Mouse (Mus musculus): ENCODE measurements around the gene Rpgrip1l.

The Rpgrip1l gene

DNA sequence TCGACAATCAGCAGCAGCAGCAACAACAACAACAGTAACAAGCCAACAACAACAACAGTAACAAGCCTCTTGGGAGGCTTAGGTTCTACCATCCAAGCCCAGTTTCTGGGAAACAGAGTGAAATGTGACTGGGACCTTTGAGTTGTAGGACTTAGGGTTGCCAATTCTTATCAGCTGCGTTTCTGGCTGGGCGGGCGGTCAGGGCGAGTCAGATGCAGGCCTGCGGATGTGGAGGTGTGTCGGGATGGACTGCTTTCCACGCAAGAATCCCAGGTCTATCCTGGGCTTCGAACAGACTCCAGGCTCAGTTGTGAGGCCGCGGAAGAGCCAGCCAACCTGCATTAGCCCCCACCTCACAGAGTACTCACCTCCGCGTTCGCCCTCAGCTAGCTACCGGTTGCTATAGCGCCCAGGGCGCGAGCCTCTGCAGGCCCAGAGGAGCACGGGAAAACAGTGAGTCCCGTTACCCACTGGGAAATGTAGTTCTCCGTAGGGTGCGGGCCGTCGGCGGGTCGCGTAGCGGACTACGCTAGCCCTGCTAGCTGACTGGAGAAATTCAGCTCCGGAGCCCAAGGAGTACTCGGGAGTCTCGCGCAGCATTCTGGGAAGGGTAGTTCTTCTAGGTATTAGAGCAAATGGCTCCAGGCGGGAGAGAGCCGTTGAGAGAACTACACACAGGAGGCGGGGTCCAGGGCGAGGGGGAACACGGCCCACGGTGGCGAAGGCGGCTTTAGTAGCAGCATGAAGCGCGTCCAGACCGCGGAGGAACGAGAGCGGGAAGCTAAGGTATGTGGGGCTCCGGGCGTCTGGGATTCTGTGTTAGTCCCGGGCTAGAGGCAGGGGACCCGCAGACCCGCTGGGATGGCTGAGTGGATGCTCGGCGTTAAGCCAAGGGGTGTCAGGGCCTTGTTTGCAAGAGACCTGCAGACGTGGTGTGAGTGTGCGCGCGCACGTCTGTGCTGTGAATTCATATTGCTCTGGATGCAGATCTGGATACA, at the start of gene Rpgrip1l, which contains the start of gene Fto:
Gene Rpgrip1l (minus strand): TSS at position 428 of the 998 bp plus-strand sequence.
Gene Fto (plus strand): TSS at position 691 of the 998 bp plus-strand sequence.
- DNase-seq = peak; percentile 96

DNA sequence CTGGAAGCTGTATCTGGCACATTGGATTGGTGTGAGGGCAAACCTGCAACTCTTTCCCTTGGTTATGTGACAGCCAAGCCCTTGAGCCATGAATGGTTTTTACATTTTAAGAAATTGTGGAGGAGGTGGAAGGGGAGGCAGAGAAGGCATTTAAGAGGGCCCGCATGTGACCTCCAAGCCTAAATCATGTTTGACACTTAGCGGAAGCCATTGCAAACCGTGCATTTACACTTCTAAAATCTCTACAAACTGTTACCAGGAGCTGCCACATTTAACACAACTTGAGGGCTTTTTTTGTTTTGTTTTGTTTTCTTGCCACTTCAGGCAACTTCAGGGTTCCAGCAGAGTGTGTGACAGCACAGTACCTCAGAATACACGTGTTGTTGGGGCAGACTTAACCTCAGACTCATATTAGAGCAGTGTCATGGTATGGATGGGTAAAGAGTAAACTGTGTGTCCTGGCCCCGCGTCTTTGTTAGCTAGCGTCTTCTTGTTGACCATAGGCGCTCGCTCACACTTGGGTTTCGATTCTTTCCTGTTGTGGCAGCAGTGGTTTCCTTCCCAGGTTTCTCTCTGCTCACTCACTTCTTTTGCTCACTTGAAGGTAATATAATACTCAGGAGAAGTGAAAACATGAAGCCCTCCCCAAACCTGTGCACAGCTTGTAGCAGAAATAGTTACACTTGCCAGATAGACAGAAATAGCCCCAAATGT, 47.7 kb upstream of the Rpgrip1l start:
- DNase-seq = no peak

DNA sequence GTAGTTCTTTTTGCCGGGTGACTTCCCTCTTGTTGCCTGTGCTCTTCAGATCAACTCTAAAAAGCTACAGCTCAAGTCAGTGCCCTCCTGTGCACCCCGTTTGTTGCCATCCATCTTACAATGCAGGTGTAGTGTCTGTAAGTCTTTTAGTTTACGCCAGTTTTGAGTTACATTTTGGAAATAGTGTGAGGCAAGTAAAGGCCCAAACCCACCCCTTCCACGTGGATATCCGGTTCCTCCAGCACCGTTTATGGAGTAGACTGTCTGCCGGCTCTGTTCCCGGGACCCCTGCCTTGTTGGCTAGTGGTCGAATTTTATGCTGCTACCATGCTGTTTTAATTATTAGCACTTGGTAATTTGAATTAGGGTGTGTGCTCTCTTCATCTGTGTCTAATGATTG, 46.4 kb upstream of the Rpgrip1l start:
- DNase-seq = no peak

DNA sequence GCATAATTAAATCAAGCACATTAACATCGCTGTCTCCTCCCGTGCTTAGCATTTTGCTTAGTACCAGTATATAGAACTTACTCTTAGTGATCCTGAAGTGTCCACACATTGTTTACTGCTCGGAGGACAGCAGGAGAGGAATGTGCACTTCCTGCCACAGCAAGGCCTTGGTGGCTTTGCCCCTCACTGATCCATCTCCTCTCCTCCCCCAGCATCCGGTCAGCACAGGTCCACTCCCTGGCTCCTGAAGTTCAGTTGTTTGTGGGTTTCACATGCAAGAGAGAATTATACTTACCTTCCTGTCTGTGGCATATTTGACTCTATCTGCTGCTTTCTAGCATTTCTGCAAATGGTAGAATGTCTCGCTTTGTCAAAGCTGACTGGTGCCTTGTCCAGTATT, 45.0 kb upstream of the Rpgrip1l start:
- DNase-seq = no peak

DNA sequence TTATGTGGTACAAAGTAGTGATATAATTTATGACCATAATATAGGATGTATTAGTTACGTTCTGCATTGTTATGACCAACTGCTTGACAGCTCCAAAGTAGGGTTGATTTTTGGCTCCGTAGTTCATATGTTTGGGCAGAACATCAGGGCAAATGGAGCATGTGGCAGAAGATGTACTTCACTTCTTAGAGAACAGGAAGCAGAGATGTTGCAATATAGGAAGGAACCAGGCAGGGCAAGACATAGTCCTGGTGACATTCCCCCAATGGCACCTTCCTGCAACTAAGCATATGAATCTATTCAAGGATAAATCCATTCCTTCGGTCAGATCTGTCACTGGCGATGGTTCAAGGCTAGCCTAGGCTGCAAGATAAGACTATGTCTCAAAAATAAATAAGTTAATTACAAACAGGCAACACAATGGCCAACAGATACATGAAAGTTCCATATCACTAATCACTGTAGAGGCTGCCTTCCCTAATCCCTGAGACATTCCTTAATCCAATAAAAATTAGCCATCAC, 44.5 kb upstream of the Rpgrip1l start:
- no peak for DNase-seq

DNA sequence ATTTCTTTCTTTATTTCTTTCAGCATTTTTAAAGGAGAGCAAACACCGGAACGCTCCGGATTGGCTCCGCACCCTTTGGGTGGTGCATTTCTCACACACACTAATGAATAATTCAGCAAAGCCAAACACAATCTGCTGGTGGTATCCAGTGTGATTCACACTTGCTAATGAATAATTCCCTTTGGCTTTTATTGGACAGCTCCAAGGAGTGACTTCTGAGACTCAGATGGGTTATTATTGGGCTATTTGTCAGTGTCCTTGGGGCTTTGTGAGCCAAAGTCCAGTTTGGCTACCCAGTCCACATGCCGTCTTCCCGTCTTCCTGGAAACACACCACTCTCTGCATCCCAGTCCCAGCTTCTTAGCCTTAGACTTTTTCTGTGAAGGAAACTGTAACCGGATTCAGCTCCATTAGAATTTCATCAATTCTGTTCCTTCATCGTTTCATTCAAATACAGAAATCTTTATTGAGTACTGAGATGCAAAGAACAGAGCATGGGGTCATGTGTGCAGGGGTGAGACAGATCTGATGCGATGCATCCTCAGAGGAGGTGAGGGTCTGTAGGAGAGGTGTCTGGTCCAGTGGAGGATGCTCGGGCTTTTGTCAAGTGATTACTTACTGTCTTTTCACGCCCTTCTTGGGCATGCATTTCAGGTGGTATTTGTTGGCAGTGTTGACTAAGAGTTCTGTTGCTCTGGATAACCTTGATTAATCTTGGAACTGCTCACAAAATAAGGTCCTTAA, 43.1 kb upstream of the Rpgrip1l start:
- no peak for DNase-seq

DNA sequence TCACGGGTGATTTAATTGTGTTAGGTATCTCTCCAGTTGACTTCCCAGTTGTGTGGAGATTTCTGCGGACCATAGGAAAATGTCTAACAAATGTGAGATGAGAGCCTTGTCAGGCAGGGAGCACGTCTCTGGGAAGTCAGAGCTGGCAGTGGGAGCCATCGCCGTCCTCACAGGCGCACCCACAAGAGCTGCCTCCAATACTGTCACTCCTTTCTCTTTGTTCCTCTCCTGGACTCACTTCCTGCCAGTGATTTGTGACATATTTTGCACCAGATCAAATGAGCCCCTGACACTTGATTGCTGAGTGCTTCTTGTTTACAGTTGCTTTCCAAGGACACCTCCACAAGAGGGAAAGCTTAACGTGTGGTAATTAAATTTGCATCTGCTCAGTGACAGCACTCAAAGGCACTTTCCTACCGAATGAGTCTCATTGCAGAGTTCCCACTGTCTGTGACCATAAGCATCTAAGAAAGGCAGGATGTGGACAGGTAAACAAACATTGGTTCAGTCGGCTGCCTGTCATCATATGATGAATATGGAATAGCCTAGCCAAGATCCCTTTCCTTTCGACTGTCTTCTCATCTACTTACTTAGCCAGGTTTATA, 42.3 kb upstream of the Rpgrip1l start:
- DNase-seq = no peak

DNA sequence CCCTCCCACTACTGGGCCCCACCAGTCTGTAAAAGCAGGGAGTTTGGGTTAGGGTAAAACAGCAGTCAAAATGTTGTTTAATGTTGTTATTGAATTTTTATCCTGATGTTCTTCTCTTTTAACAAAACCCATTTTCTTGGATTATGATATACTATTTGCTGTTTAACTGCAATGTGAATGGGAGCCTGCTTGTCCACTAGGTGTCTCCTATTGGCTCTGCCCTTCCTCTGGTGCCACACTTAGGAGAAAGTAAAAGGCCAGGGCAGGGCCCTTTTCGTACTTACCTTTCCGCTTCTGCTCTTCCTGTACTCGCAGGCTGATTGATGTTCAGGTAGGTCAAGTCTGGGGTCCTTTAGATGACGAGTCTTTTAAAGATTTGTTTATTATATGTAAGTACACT, 40.8 kb upstream of the Rpgrip1l start:
- no peak for DNase-seq

DNA sequence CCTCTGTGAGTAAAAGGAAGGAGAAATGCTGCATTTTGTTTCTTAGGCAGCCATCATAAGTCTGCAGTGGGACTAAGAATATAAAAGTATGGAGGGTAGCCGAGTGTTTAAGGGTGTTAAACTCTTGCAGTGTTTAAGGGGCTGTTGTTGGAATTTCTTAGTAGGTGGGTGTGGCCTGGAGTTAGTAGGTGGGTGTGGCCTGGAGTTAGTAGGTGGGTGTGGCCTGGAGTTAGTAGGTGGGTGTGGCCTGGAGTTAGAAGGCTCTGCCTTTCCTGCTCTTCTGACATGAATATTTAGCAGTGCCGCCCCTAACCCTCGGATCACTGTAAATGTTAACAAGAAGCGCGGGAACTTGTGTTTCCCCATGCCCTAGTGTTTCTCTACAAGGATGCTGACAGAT, 40.0 kb upstream of the Rpgrip1l start:
- no peak for DNase-seq

DNA sequence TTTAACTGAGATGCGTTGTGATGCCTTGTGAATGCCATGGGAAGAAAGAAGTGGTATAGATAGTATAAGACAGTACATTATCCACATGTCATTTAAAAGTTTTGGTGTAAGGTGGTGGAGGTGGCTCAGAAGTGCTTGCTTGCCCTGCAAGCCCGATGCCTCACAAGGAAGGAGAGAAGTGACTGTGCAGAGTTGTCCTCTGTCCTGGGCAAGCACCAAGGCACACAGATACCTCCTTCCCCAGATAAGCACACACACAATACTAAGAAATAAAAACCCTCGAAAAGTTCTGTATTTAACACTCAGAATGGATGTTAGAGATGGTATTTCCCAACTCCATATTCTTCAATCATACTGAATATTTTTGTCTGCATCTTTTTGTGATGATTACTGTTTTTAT, 39.5 kb upstream of the Rpgrip1l start:
- DNase-seq = no peak

DNA sequence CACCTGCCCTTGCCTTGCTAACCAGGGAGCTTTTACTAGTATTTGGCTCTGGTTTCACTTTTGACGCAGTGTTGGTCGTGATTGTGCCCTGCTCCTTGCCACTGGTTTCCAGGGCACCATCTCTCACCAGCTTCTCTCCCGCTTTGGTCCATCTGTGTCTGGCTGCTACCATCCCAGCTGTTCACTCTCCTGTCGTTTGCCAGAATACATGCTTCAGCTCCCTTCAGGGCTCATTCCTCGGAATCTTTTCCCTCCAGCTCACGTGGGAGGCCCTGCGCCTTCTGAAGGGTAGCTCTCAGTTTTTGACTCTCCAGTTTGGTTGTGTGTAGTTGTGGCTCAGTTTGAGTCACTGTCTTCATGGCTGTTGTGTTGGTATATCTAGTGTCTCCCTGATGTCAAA, 37.6 kb upstream of the Rpgrip1l start:
- no peak for DNase-seq

DNA sequence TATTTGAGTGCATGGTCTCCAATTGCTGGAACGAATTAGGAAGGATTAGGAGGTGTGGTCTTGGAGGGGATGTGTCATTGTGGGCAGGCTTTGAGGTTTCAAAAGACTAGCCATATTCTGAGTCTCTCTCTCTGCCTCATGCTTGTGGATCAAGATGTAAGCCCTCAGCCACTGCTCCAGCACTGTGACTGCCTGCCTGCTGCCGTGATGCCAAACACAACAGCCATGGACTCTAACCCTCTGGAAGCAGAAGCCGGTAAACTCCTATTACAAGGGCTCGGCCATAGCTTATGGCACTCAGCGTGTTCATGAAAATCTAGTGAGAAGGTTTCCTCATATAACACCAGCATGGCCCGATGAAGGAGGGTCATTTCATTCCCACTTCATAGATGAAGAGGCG, 36.8 kb upstream of the Rpgrip1l start:
- DNase-seq = no peak

DNA sequence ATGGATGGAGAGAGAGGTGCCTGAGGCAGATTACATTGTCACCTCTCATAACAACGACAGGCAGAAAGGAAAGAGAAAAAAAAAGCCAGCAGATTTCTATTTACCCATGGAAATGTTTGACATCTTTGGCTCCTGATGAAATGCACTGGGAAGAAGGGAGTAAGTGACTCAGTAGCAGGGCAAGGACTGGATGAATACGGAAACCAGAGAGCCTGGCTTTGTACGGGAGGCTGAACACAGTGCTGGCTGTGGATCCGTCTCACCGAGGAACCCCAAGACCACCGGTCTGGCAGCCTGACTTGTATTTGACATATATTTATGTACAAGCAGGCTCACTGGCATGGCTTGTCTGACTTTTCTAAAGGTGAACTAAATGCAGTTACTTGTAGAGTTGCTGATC, 34.5 kb upstream of the Rpgrip1l start:
- no peak for DNase-seq

DNA sequence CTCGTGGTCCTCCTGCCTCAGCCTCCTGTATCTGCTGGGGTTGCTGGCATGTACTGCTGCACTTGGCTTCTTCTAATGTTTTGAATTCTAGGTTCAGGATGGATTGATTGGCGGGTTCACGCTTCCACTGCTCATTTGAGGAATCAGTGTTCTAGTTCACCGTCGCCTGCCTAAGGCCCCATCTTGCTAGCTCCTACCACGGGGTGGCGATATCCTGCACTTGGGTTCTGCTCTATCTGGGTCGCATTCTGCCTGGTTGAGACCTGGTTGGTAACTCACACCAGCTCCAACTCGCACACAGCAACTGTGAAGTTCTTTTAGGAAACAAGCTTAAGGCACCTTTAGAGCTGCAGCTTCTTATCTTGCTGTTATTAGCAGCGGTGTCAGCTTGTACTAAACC, 34.1 kb upstream of the Rpgrip1l start:
- no peak for DNase-seq

DNA sequence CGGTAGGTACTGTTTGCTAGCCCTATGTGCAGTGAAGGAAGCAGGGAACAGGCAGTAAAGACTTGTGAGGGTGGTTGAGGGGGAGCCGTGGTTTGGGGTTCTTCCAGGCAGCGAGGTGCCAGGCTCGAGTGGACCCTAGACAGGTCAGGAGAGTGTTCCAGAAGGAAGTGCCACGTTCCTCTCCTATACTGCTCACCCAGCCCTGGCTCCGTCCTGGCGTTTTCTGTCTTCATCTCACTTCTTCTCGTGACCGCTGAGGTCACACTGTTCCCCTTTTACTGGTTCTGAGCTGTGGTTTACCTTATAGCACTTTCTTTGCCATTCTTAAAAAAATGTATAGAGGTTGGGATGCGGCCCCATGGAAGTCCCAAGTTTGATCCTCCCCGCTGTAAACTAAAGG, 31.6 kb upstream of the Rpgrip1l start:
- no peak for DNase-seq

DNA sequence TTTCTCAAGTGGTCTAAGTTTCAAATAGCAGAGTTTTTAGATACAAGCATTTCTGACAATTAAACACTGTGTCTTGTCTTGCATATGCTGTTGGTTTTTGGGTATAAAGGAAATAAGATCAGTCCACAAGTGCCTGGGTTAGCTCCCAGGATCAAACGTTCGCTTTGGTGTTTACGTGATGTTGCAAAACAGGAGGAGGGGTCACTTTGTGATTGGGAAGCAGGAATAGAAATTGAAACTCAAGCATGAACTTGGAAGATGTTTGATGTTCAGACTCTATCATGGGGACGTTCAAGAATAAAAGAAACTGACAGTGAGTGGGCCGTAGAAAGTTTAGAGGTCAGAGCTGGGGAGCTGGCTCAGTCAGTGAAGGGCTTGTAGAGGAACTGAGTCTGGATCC, 29.7 kb upstream of the Rpgrip1l start:
- DNase-seq = no peak

DNA sequence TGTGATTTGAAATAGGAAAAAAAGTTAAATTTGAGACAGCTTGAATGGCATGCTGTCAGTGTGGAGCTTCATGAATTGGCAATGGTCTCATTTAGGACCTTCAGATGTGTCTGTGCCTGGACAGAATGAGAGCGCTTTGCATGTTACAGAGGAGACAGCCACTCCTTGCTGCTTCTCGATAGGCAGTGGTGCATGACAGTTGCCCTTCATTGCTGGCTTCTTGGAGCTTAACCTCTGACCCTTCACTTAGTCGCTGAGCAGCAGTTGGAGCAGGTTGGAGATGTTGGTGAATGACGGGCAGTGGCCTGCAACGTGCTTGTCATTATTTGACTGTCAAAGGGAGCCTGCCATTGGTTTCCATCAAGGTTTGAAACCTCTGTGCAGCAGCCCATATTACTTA, 29.1 kb upstream of the Rpgrip1l start:
- DNase-seq = no peak

DNA sequence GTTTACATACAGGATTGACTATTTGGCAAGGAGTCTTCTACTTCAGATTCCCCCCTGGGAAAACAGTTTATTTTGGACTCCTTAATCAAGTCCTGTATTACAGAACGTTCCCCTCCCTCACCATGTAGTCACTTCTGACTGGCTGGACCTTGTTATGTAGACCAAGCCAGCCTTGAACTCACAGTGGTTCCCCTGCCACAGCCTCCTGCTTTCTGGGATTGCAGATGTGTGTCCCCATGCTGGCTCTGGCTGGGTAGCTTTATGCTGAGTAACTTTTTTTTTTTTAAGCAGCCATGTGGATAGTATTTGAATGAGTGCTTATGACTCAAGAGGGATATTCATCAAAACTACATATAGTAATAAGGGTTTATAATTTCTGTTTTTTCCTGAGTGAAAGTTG, 27.7 kb upstream of the Rpgrip1l start:
- DNase-seq = no peak

DNA sequence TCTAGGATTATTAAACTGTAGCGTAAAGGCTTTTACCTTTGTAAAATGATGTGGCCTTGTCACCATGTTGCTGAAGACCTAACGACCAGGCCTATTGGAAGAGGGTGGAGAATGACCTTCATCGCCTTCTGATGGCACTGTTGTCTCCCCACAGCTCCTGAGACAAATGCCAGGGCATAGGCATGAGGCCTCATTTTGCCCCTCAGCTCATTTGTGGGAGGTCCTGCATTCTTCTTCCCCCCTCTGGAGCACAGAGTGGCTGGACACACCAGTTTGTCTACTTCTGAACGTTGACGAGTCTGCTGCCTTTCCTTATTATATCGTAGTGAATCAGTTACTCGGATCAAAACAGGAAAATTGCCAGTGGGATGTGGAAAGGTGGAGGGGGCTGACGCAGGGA, 26.6 kb upstream of the Rpgrip1l start:
- DNase-seq = no peak

DNA sequence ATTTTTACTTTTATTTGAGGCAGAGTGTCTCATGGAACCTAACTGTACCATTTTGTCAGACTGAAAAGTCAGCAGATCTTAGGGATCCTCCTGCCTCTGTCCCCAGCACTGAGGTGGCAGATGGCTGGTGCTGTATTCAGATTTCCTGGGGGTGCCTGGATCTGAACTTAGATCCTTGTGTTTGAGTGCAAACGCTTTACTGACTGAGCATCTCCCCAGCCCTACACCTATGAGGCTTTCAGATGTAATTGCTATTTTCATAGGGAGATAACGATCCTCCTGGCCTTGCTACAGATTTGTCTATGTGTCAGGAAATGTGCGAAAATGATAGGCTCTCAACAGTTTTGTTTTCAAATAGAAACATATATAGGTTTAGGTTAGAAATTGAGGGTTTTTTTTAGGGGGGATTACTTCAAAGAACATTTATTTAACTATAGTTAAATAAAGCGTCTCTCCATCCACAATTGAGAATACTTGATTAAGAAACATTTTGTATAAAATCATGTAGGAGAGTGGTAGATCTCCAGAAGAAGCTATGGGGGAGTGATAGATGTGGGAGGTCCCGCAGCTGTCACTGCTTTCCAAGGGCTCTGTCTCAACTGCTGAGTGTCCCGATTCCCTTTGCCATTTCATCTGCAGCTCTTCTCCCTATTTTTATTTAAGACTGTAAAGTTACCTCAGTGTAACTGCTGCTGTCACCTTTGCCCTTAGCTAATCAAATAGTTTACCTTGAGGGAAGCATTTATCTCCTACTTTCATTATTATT, 25.5 kb upstream of the Rpgrip1l start:
- DNase-seq = no peak

DNA sequence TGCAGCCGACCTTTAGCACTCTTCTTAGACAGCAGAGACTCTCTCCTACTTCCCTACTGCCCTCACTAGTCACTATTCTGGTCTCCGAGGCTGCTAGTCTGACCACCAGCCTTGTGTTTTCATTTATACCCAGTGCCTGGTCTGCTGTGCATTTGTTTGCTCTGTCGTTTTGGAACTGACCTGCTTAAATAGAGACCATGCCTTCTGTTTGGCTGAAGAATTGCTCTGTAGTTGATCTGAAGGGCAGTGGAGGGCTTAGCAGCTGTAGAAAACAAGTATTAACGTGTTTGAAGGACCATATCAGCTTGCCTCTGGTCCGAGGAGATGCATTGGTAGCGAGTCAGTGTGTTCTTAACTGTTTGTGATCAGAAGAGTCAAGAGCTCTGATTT, 16.4 kb upstream of the Rpgrip1l start:
- DNase-seq = no peak

DNA sequence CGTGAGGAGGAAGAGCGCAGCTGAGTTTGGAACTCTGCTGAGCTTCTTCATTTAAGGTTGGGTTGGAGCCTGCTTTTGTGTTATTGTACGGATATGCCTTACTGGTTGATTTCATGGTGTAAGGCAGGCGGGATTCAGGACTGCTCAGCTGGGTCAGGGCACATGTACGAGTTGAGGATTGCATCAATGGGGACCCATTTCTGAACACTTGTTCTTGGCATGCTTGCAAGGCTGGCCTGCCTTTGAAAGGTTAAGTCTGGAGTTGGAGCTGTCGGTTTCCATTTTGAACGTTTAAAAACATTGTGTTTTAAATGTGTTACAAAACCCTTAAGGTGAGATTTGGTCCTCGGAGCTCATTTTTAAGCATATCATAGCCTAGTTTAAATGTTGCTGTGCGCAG, 16.0 kb upstream of the Rpgrip1l start:
- DNase-seq = no peak
